In the genomic region with DNA sequence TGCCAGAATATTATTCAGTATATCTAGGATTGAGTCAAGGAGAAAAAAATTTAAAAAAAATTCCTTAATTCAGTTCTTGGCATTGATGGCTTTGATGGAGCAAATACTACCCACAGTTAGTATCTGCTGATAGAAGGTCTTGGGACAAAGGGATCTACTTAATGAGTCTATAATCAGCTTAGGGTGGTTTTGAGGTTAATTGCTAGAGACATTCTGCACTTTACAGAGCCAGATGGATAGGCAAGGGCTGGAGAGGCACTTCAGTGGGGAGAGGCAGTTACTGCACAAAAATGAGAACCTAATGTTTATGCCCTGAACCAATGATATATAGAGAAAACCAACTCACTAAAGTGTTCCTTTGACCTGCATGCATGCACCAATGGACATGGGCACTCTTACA, we compare ENCODE assay signal across 20 mouse cellular contexts. TPM values are rescaled to one million over a fixed set of nuclear protein-coding genes. Genes with fewer than 3 reads are reported as not detected.
DNase-seq lines count a peak whose midpoint lies in the region; ATAC-seq lines count a peak whose summit lies in the region.
"Had no signal": no experiment of that assay in that cellular context is flagged by ENCODE, and none has a peak within 500 bp of the region (broad histone marks: within the 10 kb centered on the region; RNA-seq: fewer than 3 reads in every experiment).

No protein-coding gene starts in this region.

- no peaks in the 10 kb centered on the region for H3K27me3 ChIP-seq in hindbrain, embryonic 11.5 days (ENCODE audit: control insufficient read depth, insufficient read depth, low read length)
- H3K27me3 ChIP-seq in hindbrain, embryonic 16.5 days (replicated peaks; ENCODE audit: control insufficient read depth, insufficient read depth, low read length): no peaks in the 10 kb centered on the region
- no peaks in the 10 kb centered on the region for H3K27me3 ChIP-seq in forebrain, embryonic 14.5 days (replicated peaks; ENCODE audit: control insufficient read depth, insufficient read depth, low read length)
- H3K27me3 ChIP-seq in midbrain, embryonic 13.5 days: no peaks in the 10 kb centered on the region
- H3K27me3 ChIP-seq: embryonic facial prominence, embryonic 15.5 days; hindbrain, embryonic 15.5 days had no signal

- H3K9me3 ChIP-seq in hindbrain, embryonic 11.5 days (ENCODE audit: control insufficient read depth, low read length): no peaks in the 10 kb centered on the region
- H3K9me3 ChIP-seq in hindbrain, embryonic 16.5 days (ENCODE audit: control insufficient read depth, low read length): no peaks in the 10 kb centered on the region
- no peaks in the 10 kb centered on the region for H3K9me3 ChIP-seq in forebrain, embryonic 14.5 days (replicated peaks; ENCODE audit: control insufficient read depth, low read length)
- no peaks in the 10 kb centered on the region for H3K9me3 ChIP-seq in midbrain, embryonic 13.5 days
- H3K9me3 ChIP-seq: embryonic facial prominence, embryonic 15.5 days; G1E; heart, embryonic 10.5 days; hindbrain, embryonic 15.5 days had no signal

- peak; percentile 70 for ATAC-seq in hindbrain, embryonic 11.5 days (ENCODE audit: low FRiP score)
- ATAC-seq in hindbrain, embryonic 16.5 days: no peak
- ATAC-seq in forebrain, embryonic 14.5 days: peak; percentile 74
- ATAC-seq in midbrain, embryonic 13.5 days: peak; percentile 89
- ATAC-seq in megakaryocyte, adult 5-6 weeks (ENCODE audit: poor library complexity, severe bottlenecking): no peak
- ATAC-seq: activated CD4-positive, CD25-positive, alpha-beta regulatory T cell, adult 4 months had no signal

- no peaks in the 10 kb centered on the region for H3K4me1 ChIP-seq in hindbrain, embryonic 11.5 days (replicated peaks; ENCODE audit: control insufficient read depth, insufficient read depth, low read length)
- H3K4me1 ChIP-seq in hindbrain, embryonic 16.5 days (ENCODE audit: control insufficient read depth, insufficient read depth, low read depth, low read length): no peaks in the 10 kb centered on the region
- 0 out of 2 replicates have a peak, but pooled peaks cover 5% of the 10 kb centered on the region for H3K4me1 ChIP-seq in forebrain, embryonic 14.5 days (ENCODE audit: control insufficient read depth, insufficient read depth, low read length)
- peaks cover 12% of the 10 kb centered on the region; the same call in 1 of the 2 replicates for H3K4me1 ChIP-seq in midbrain, embryonic 13.5 days (replicated peaks)
- H3K4me1 ChIP-seq: embryonic facial prominence, embryonic 15.5 days; heart, embryonic 10.5 days; hindbrain, embryonic 15.5 days had no signal

- H3K4me2 ChIP-seq in hindbrain, embryonic 11.5 days (replicated peaks; ENCODE audit: low read depth, low read length): no peak overlapping the region
- H3K4me2 ChIP-seq in hindbrain, embryonic 16.5 days (ENCODE audit: low read length): no peak overlapping the region
- no peak overlapping the region for H3K4me2 ChIP-seq in forebrain, embryonic 14.5 days (ENCODE audit: low read length)
- no peak overlapping the region for H3K4me2 ChIP-seq in midbrain, embryonic 13.5 days (replicated peaks)
- H3K4me2 ChIP-seq: embryonic facial prominence, embryonic 15.5 days; hindbrain, embryonic 15.5 days had no signal

- no peak for DNase-seq in hindbrain, embryonic 11.5 days (ENCODE audit: low spot score)
- DNase-seq in forebrain, embryonic 14.5 days (ENCODE audit: low spot score): peak; percentile 60
- DNase-seq in retina, postnatal 1 day: peak; percentile 91
- DNase-seq in kidney, adult 11 months: no peak
- DNase-seq: adrenal gland, postnatal 14 days; cerebellum, adult 18-20 months; cerebellum, postnatal 25 days; kidney, adult 2 months; kidney, postnatal 10 days; layer of hippocampus, postnatal 36 days; thymus, postnatal 25 days had no signal

- no peak overlapping the region for H3K9ac ChIP-seq in hindbrain, embryonic 11.5 days (ENCODE audit: low read depth, low read length)
- H3K9ac ChIP-seq in hindbrain, embryonic 16.5 days (ENCODE audit: low read depth, low read length): no peak overlapping the region
- no peak overlapping the region for H3K9ac ChIP-seq in forebrain, embryonic 14.5 days (ENCODE audit: low read length)
- H3K9ac ChIP-seq in midbrain, embryonic 13.5 days (replicated peaks): no peak overlapping the region
- H3K9ac ChIP-seq: embryonic facial prominence, embryonic 15.5 days; hindbrain, embryonic 15.5 days; liver, embryonic 14.5 days had no signal

- H3K36me3 ChIP-seq in hindbrain, embryonic 11.5 days (ENCODE audit: control insufficient read depth, insufficient read depth, low read length): no peaks in the 10 kb centered on the region
- H3K36me3 ChIP-seq in hindbrain, embryonic 16.5 days (ENCODE audit: control insufficient read depth, insufficient read depth, low read length): no peaks in the 10 kb centered on the region
- H3K36me3 ChIP-seq in forebrain, embryonic 14.5 days (ENCODE audit: control insufficient read depth, insufficient read depth, low read length): no peaks in the 10 kb centered on the region
- H3K36me3 ChIP-seq in midbrain, embryonic 13.5 days: no peaks in the 10 kb centered on the region
- H3K36me3 ChIP-seq: embryonic facial prominence, embryonic 15.5 days; G1E; heart, embryonic 10.5 days; hindbrain, embryonic 15.5 days had no signal

- H3K27ac ChIP-seq in hindbrain, embryonic 11.5 days (ENCODE audit: low read depth, low read length): 0 out of 2 replicates have a peak overlapping the region, but pooled peaks have one; percentile 36
- no peak overlapping the region for H3K27ac ChIP-seq in hindbrain, embryonic 16.5 days (ENCODE audit: low read depth, low read length)
- peak overlapping the region; percentile 17; the same call in 1 of the 2 replicates for H3K27ac ChIP-seq in forebrain, embryonic 14.5 days (ENCODE audit: low read depth, low read length)
- peak overlapping the region; percentile 62 for H3K27ac ChIP-seq in midbrain, embryonic 13.5 days
- H3K27ac ChIP-seq: embryonic facial prominence, embryonic 15.5 days; heart, embryonic 10.5 days; hindbrain, embryonic 15.5 days; liver, embryonic 14.5 days had no signal

- no peak overlapping the region for H3K4me3 ChIP-seq in hindbrain, embryonic 11.5 days (ENCODE audit: low read depth, low read length)
- no peak overlapping the region for H3K4me3 ChIP-seq in hindbrain, embryonic 16.5 days (ENCODE audit: low read length)
- H3K4me3 ChIP-seq in forebrain, embryonic 14.5 days (ENCODE audit: low read depth, low read length): no peak overlapping the region
- no peak overlapping the region for H3K4me3 ChIP-seq in midbrain, embryonic 13.5 days (replicated peaks)
- H3K4me3 ChIP-seq: embryonic facial prominence, embryonic 15.5 days; heart, embryonic 10.5 days; hindbrain, embryonic 15.5 days had no signal

RNA-seq across cellular contexts. Expression of a gene that starts 51.8 kb away (rescaled TPM):
- 189 and 199 TPM in 2 replicates for polyA plus RNA-seq in hindbrain, embryonic 11.5 days (2014; fragmentation: Nextera tagmentation; extraction: Ambion mirVana)
- 89.0 and 89.1 TPM in 2 replicates for polyA plus RNA-seq in hindbrain, embryonic 16.5 days (2015; fragmentation: Nextera tagmentation; extraction: Ambion mirVana)
- 154 and 194 TPM in 2 replicates for polyA plus RNA-seq in forebrain, embryonic 14.5 days (2014; fragmentation: Nextera tagmentation; extraction: Ambion mirVana)
- polyA plus RNA-seq in midbrain, embryonic 13.5 days (2015; fragmentation: Nextera tagmentation; extraction: Ambion mirVana): 172 and 196 TPM in 2 replicates
- 63.5 and 82.7 TPM in 2 replicates for total RNA-seq in megakaryocyte, adult 5-6 weeks (2015)
- 77.4 and 79.4 TPM in 2 replicates for total RNA-seq in megakaryocyte, adult 5-6 weeks (2017)

Comparison
In these comparisons a context has a peak if more than half of its experiments do, and no peak if none do; other contexts are left out.
1. ATAC-seq: peak in hindbrain, embryonic 11.5 days (single experiment), forebrain, embryonic 14.5 days (single experiment) and midbrain, embryonic 13.5 days (single experiment); none in hindbrain, embryonic 16.5 days (single experiment) and megakaryocyte, adult 5-6 weeks (single experiment).
2. DNase-seq: peak in forebrain, embryonic 14.5 days (single experiment) and retina, postnatal 1 day (single experiment); none in hindbrain, embryonic 11.5 days (single experiment) and kidney, adult 11 months (single experiment).